Mouse (Mus musculus): ENCODE data around the gene Pard3. TPM values are rescaled to one million over a fixed set of nuclear protein-coding genes. Genes with fewer than 3 reads are reported as not detected.

The Pard3 gene
- polyA plus RNA-seq, 1 experiment from 2014 or later: 12.7 TPM

- H3K4me1 ChIP-seq (ENCODE audit: control insufficient read depth, insufficient read depth, low read length): peaks cover 9% of the 10 kb centered on the region; the same call in 1 of the 2 replicates
- no peak overlapping the region for H3K4me3 ChIP-seq (ENCODE audit: low read length)
- H3K9ac ChIP-seq (ENCODE audit: low read length): no peak overlapping the region
- 82% methylated on average over 2 of the region's 2 CpGs for WGBS
- H3K36me3 ChIP-seq (ENCODE audit: control insufficient read depth, insufficient read depth): no peaks in the 10 kb centered on the region
- no peak overlapping the region for H3K27ac ChIP-seq (ENCODE audit: low read length)
- no peaks in the 10 kb centered on the region for H3K27me3 ChIP-seq (ENCODE audit: control insufficient read depth, insufficient read depth, low read length)
- ATAC-seq (replicated peaks; ENCODE audit: extremely low read depth, insufficient read depth, low FRiP score): no peak
- H3K9me3 ChIP-seq (replicated peaks; ENCODE audit: control insufficient read depth, low read length): no peaks in the 10 kb centered on the region
- H3K4me2 ChIP-seq (ENCODE audit: low read depth, low read length): no peak overlapping the region
Measured at GRCm38 (mm10) chr8:127347890-127348495, 284.3 kb downstream of the Pard3 start.

GRCm38 (mm10) chr8:127361796-127362195 lies 298.1 kb downstream of the Pard3 start:
- Histone ChIP-seq H3K36me3 (ENCODE audit: control insufficient read depth, insufficient read depth) (peaks cover 3% of the 10 kb centered on the region; the same call in 1 of the 2 replicates), H3K4me2 (ENCODE audit: low read depth, low read length) (no peak overlapping the region), H3K4me3 (ENCODE audit: low read length) (no peak overlapping the region), H3K9me3 (replicated peaks; ENCODE audit: control insufficient read depth, low read length) (no peaks in the 10 kb centered on the region), H3K9ac (ENCODE audit: low read length) (no peak overlapping the region), H3K27ac (ENCODE audit: low read length) (no peak overlapping the region), H3K27me3 (ENCODE audit: control insufficient read depth, insufficient read depth, low read length) (no peaks in the 10 kb centered on the region), H3K4me1 (ENCODE audit: control insufficient read depth, insufficient read depth, low read length) (no peaks in the 10 kb centered on the region)
- no peak for ATAC-seq (replicated peaks; ENCODE audit: extremely low read depth, insufficient read depth, low FRiP score)

GRCm38 (mm10) chr8:127368347-127368746 lies 304.7 kb downstream of the Pard3 start:
- Histone ChIP-seq H3K36me3 (ENCODE audit: control insufficient read depth, insufficient read depth) (peaks cover 10% of the 10 kb centered on the region; the same call in 1 of the 2 replicates), H3K27me3 (ENCODE audit: control insufficient read depth, insufficient read depth, low read length) (no peaks in the 10 kb centered on the region), H3K4me1 (ENCODE audit: control insufficient read depth, insufficient read depth, low read length) (no peaks in the 10 kb centered on the region), H3K4me3 (ENCODE audit: low read length) (no peak overlapping the region), H3K9me3 (replicated peaks; ENCODE audit: control insufficient read depth, low read length) (no peaks in the 10 kb centered on the region), H3K27ac (ENCODE audit: low read length) (no peak overlapping the region), H3K4me2 (ENCODE audit: low read depth, low read length) (no peak overlapping the region), H3K9ac (ENCODE audit: low read length) (no peak overlapping the region)
- 49% methylated on average over 3 of the region's 3 CpGs for WGBS
- ATAC-seq (replicated peaks; ENCODE audit: extremely low read depth, insufficient read depth, low FRiP score): no peak

DNA sequence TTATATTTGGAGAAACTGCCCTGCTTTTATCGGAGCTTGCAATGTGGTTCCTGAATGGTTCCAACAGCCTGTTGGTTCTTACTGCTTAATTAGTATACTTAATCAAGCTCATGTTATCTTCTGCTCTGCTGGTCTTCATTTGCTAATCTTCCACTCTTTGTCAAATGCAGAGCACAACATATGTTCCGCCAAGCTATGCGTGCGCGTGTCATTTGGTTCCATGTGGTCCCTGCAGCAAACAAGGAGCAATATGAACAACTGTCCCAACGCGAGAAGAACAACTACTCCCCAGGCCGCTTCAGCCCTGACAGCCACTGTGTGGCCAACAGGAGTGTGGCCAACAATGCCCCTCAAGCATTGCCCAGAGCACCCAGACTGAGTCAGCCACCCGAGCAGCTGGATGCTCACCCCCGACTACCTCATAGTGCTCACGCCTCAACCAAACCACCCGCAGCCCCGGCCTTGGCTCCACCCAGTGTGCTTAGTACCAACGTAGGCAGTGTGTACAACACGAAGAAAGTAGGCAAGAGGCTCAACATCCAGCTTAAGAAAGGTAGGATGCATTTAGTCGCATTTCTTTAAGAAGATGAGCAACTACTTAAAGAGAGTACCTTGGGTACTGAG lies 307.7 kb downstream of the Pard3 start:
- H3K4me2 ChIP-seq (ENCODE audit: low read depth, low read length): no peak overlapping the region
- no peak overlapping the region for H3K9ac ChIP-seq (ENCODE audit: low read length)
- no peak for ATAC-seq (replicated peaks; ENCODE audit: extremely low read depth, insufficient read depth, low FRiP score)
- H3K9me3 ChIP-seq (replicated peaks; ENCODE audit: control insufficient read depth, low read length): no peaks in the 10 kb centered on the region
- H3K27me3 ChIP-seq (ENCODE audit: control insufficient read depth, insufficient read depth, low read length): no peaks in the 10 kb centered on the region
- H3K27ac ChIP-seq (ENCODE audit: low read length): no peak overlapping the region
- WGBS: 96% methylated on average over 16 of the region's 16 CpGs
- H3K4me3 ChIP-seq (ENCODE audit: low read length): no peak overlapping the region
- H3K36me3 ChIP-seq (ENCODE audit: control insufficient read depth, insufficient read depth): peaks cover 7% of the 10 kb centered on the region; the same call in 1 of the 2 replicates
- no peaks in the 10 kb centered on the region for H3K4me1 ChIP-seq (ENCODE audit: control insufficient read depth, insufficient read depth, low read length)

DNA sequence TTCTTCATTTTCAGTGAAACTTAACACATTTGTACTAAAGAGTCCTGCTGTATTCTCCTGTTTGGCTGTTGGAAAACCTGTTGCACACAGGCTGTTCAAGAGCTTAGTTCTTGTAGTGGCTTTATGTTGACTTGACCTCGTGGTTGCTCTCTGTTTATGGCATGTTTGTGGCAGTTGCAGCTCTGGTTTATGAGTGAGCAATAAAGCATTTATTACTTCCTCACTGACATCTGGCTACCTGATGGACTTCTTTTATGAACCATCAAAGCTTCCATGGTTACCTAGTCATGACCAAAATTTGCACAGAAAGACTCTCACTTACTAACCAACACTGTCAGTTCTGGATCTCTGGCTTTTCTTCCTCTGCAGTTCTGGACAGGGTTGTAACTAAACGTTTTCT lies 314.1 kb downstream of the Pard3 start:
- H3K27me3 ChIP-seq (ENCODE audit: control insufficient read depth, insufficient read depth, low read length): no peaks in the 10 kb centered on the region
- no peaks in the 10 kb centered on the region for H3K9me3 ChIP-seq (replicated peaks; ENCODE audit: control insufficient read depth, low read length)
- no peak overlapping the region for H3K9ac ChIP-seq (ENCODE audit: low read length)
- H3K36me3 ChIP-seq (ENCODE audit: control insufficient read depth, insufficient read depth): peaks cover 6% of the 10 kb centered on the region
- H3K4me2 ChIP-seq (ENCODE audit: low read depth, low read length): no peak overlapping the region
- ATAC-seq (replicated peaks; ENCODE audit: extremely low read depth, insufficient read depth, low FRiP score): no peak
- H3K27ac ChIP-seq (ENCODE audit: low read length): no peak overlapping the region
- 66% methylated on average over 2 of the region's 2 CpGs for WGBS
- no peaks in the 10 kb centered on the region for H3K4me1 ChIP-seq (ENCODE audit: control insufficient read depth, insufficient read depth, low read length)
- no peak overlapping the region for H3K4me3 ChIP-seq (ENCODE audit: low read length)

DNA sequence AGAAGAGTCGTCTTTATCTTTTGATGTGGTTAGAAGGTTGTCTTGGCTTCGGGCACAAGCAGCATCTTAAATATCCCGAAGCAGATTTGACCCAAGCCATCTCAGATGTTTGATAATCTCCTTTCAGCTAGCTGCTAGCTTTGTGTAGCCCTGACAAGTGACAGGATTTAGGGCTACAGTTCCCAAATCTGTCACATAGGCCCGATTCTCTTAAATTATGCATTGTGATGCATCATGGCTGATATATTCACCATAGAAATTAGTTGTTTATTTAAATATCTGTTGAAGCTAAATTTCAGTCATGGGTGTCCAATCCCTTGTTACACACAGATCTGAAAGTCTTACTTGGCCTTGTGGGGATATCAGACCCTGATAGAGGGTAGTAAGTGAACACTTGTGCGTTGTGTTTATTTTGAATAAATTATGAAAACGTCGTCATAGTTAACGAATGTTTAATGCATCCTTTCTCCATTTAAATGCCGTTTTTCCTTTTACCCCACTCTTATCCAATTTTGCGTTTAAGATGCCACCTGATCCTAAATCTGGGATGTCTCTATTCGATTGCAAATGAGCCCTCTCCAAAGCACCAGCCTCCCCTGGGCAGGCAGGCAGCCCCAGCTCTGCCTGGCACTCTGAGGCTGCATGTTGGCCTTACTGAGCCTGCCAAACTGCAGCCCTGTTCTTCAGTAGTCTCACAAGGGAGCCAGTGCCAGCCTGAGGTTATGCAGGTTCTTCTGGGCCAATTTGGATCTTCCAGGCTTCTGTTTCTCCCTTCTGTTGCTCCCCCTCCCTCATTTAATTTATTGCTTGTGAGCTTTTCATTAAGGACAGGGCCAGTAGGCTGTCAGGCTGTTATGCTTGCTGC lies 315.5 kb downstream of the Pard3 start:
- H3K4me2 ChIP-seq (ENCODE audit: low read depth, low read length): no peak overlapping the region
- H3K9me3 ChIP-seq (replicated peaks; ENCODE audit: control insufficient read depth, low read length): no peaks in the 10 kb centered on the region
- peaks cover 17% of the 10 kb centered on the region for H3K36me3 ChIP-seq (ENCODE audit: control insufficient read depth, insufficient read depth)
- no peaks in the 10 kb centered on the region for H3K4me1 ChIP-seq (ENCODE audit: control insufficient read depth, insufficient read depth, low read length)
- H3K27ac ChIP-seq (ENCODE audit: low read length): no peak overlapping the region
- WGBS: 81% methylated on average over 11 of the region's 11 CpGs
- H3K27me3 ChIP-seq (ENCODE audit: control insufficient read depth, insufficient read depth, low read length): no peaks in the 10 kb centered on the region
- H3K9ac ChIP-seq (ENCODE audit: low read length): no peak overlapping the region
- ATAC-seq (replicated peaks; ENCODE audit: extremely low read depth, insufficient read depth, low FRiP score): no peak
- no peak overlapping the region for H3K4me3 ChIP-seq (ENCODE audit: low read length)

DNA sequence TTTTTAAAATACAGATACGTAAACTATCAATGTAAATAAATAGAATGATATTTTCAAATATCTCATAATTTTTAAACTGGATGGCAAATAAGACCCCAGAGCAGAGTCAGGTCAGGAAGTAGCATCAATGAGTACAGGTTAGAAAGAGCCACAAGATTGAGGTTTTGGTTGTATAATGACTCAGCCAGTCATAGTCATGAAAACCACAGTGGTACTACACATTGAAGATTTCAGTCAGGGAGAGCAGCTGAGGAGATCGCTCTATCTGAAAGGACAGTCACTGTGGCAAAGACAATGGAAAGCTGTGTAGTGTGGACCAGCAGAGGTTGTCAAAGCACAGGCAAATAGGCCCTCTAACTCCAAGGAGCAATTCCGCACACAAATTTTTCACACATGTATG lies 317.6 kb downstream of the Pard3 start:
- Histone ChIP-seq H3K9me3 (replicated peaks; ENCODE audit: control insufficient read depth, low read length) (no peaks in the 10 kb centered on the region), H3K9ac (ENCODE audit: low read length) (no peak overlapping the region), H3K36me3 (ENCODE audit: control insufficient read depth, insufficient read depth) (peaks cover 17% of the 10 kb centered on the region), H3K4me2 (ENCODE audit: low read depth, low read length) (no peak overlapping the region), H3K27ac (ENCODE audit: low read length) (no peak overlapping the region), H3K4me3 (ENCODE audit: low read length) (no peak overlapping the region), H3K27me3 (ENCODE audit: control insufficient read depth, insufficient read depth, low read length) (no peaks in the 10 kb centered on the region), H3K4me1 (ENCODE audit: control insufficient read depth, insufficient read depth, low read length) (no peaks in the 10 kb centered on the region)
- 94% methylated on average over 3 of the region's 3 CpGs for WGBS
- ATAC-seq (replicated peaks; ENCODE audit: extremely low read depth, insufficient read depth, low FRiP score): no peak

DNA sequence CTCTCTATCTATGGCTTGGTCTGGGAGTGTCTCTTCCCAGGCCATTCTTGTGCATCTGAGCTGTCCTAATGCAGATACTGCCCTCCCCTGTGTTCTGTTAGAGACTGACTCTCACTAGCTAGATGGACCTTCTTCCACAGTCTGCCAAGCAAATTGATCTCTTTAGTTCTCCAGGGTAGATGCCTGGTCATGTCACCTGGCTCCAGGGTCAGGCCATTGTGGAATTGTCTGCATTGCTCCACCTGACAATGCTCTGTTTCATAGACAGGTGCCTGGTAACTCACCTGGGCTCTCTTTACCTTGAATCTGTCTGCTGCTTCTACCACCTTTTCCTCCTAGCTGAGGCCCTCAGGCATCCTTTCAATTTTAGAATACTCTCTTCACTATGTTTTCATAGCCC lies 329.0 kb downstream of the Pard3 start:
- ATAC-seq (replicated peaks; ENCODE audit: extremely low read depth, insufficient read depth, low FRiP score): no peak
- Histone ChIP-seq H3K27me3 (ENCODE audit: control insufficient read depth, insufficient read depth, low read length) (no peaks in the 10 kb centered on the region), H3K36me3 (ENCODE audit: control insufficient read depth, insufficient read depth) (peaks cover 27% of the 10 kb centered on the region), H3K9ac (ENCODE audit: low read length) (no peak overlapping the region), H3K4me3 (ENCODE audit: low read length) (no peak overlapping the region), H3K4me1 (ENCODE audit: control insufficient read depth, insufficient read depth, low read length) (no peaks in the 10 kb centered on the region), H3K9me3 (replicated peaks; ENCODE audit: control insufficient read depth, low read length) (0 out of 2 replicates have a peak, but pooled peaks cover 5% of the 10 kb centered on the region), H3K27ac (ENCODE audit: low read length) (no peak overlapping the region), H3K4me2 (ENCODE audit: low read depth, low read length) (no peak overlapping the region)

DNA sequence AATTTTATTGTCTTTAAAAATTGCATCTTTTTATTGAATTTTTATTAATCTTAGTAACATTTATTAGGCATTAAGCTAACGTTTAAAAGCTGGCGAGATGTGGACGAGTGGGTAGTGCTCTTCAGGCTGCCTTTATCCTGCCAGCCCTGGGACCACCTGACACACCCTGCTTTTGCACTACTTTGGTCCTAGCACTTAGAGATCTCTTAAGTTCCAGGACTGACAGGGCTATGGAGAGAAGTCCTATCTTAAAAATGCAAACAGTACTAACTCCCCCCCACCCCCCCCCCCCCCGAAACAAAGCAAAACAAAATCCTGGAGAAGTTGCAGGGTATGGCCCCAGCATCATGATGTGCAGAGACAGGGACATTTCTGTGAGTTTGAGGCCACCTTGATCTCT lies 331.8 kb downstream of the Pard3 start:
- H3K4me1 ChIP-seq (ENCODE audit: control insufficient read depth, insufficient read depth, low read length): no peaks in the 10 kb centered on the region
- H3K27ac ChIP-seq (ENCODE audit: low read length): no peak overlapping the region
- no peaks in the 10 kb centered on the region for H3K9me3 ChIP-seq (replicated peaks; ENCODE audit: control insufficient read depth, low read length)
- WGBS: 81% methylated on average over 4 of the region's 4 CpGs
- H3K4me2 ChIP-seq (ENCODE audit: low read depth, low read length): no peak overlapping the region
- peaks cover 18% of the 10 kb centered on the region for H3K36me3 ChIP-seq (ENCODE audit: control insufficient read depth, insufficient read depth)
- no peak overlapping the region for H3K4me3 ChIP-seq (ENCODE audit: low read length)
- no peaks in the 10 kb centered on the region for H3K27me3 ChIP-seq (ENCODE audit: control insufficient read depth, insufficient read depth, low read length)
- ATAC-seq (replicated peaks; ENCODE audit: extremely low read depth, insufficient read depth, low FRiP score): no peak
- no peak overlapping the region for H3K9ac ChIP-seq (ENCODE audit: low read length)
